Mouse (Mus musculus) embryonic stem cell, embryonic (primary cell): ENCODE measurements around the gene Jarid2.
"Not testable (repeated sequence)": the region's sequence is repeated elsewhere in the genome, so short reads cannot be mapped to it uniquely, and the experiment has no call there.

Experiments
- CTCF ChIA-PET, 4 experiments: fragments of 300-600 bp in 2 of 4; fragments of 350-600 bp in 2 of 4; sonication (Branson Sonifier 250); formaldehyde crosslinking; loops; one replicate each; lab custom pipeline; 2022; ENCODE audit warnings: inconsistent platforms in 2 of 4; lab: Charles Lee
- POLR2A ChIA-PET, 4 experiments: fragments of 300-600 bp in 2 of 4; fragments of 350-600 bp in 2 of 4; sonication (Branson Sonifier 250); formaldehyde crosslinking; loops; one replicate each; lab custom pipeline; 2022; ENCODE audit warnings: antibody characterized with exemption in 4 of 4, inconsistent platforms in 1 of 4; lab: Charles Lee

The Jarid2 gene

GRCm38 (mm10) chr13:44718465-44718864 lies 10.8 kb upstream of the Jarid2 start:
- POLR2A ChIA-PET = interaction anchor here (0.6 to 8.6 kb wide), 23 partner anchors 9 to 703 kb away, joined by 3 to 241 read pairs (median 4); partner anchors contain the start of gene Jarid2 (in 2 of the 4)
- CTCF ChIA-PET = interaction anchor here in 1 of 4 experiments (1.5 kb wide), 1 partner anchor 15 kb away, joined by 3 read pairs; no protein-coding TSS in a partner anchor

GRCm38 (mm10) chr13:44720094-44720493 lies 9.2 kb upstream of the Jarid2 start:
- POLR2A ChIA-PET = interaction anchor here in 3 of 4 experiments (0.9 to 8.6 kb wide), 7 partner anchors 9 to 141 kb away, joined by 3 to 241 read pairs (median 22); partner anchors contain the start of gene Jarid2 (in 1 of the 3)
- CTCF ChIA-PET = no interaction called here

GRCm38 (mm10) chr13:44721891-44722547 lies 7.3 kb upstream of the Jarid2 start:
- ChIA-PET POLR2A (interaction anchor here (0.6 to 8.6 kb wide), 52 partner anchors 9 to 986 kb away, joined by 3 to 241 read pairs (median 5); no protein-coding TSS in a partner anchor), CTCF (no interaction called here)

GRCm38 (mm10) chr13:44723522-44723921 lies 5.8 kb upstream of the Jarid2 start:
- CTCF ChIA-PET = not testable (repeated sequence)
- POLR2A ChIA-PET = interaction anchor here in 2 of 4 experiments (0.7 to 6.5 kb wide), 6 partner anchors 9 to 429 kb away, joined by 3 to 148 read pairs (median 4); no protein-coding TSS in a partner anchor

- CTCF ChIA-PET = interaction anchor here in 1 of 4 experiments (0.6 kb wide), 1 partner anchor 467 kb away, joined by 3 read pairs; no protein-coding TSS in a partner anchor
- POLR2A ChIA-PET = interaction anchor here (0.5 to 6.5 kb wide), 29 partner anchors 8 to 1032 kb away, joined by 3 to 148 read pairs (median 5); no protein-coding TSS in a partner anchor
Measured at GRCm38 (mm10) chr13:44728145-44728880, 961 bp upstream of the Jarid2 start.

GRCm38 (mm10) chr13:44730146-44730864 lies 1.0 kb downstream of the Jarid2 start:
- POLR2A ChIA-PET = interaction anchor here (0.6 to 14.7 kb wide), 39 partner anchors 8 to 1720 kb away, joined by 3 to 353 read pairs (median 5); partner anchors contain the start of genes Cd83 (in 1 of the 4) and Dtnbp1 (in 1 of the 4)
- CTCF ChIA-PET = no interaction called here

- ChIA-PET POLR2A (interaction anchor here (0.6 to 14.7 kb wide), 47 partner anchors 7 to 1720 kb away, joined by 3 to 353 read pairs (median 4); partner anchors contain the start of genes Cd83 (in 1 of the 4) and Dtnbp1 (in 1 of the 4)), CTCF (interaction anchor here in 2 of 4 experiments (0.6 to 1.6 kb wide), 2 partner anchors 21 to 171 kb away, joined by 3 to 4 read pairs; no protein-coding TSS in a partner anchor)
Measured at GRCm38 (mm10) chr13:44730939-44731551, 1.8 kb downstream of the Jarid2 start.

- CTCF ChIA-PET = interaction anchor here in 2 of 4 experiments (0.7 to 1.6 kb wide), 2 partner anchors 20 to 1247 kb away, joined by 4 read pairs; no protein-coding TSS in a partner anchor
- POLR2A ChIA-PET = interaction anchor here (0.6 to 14.7 kb wide), 29 partner anchors 8 to 322 kb away, joined by 3 to 353 read pairs (median 7); no protein-coding TSS in a partner anchor
Measured at GRCm38 (mm10) chr13:44731727-44732441, 2.6 kb downstream of the Jarid2 start.

- ChIA-PET CTCF (interaction anchor here in 3 of 4 experiments (0.5 to 1.6 kb wide), 3 partner anchors 20 to 1248 kb away, joined by 3 to 4 read pairs (median 4); no protein-coding TSS in a partner anchor), POLR2A (interaction anchor here (0.6 to 14.7 kb wide), 38 partner anchors 8 to 1225 kb away, joined by 3 to 353 read pairs (median 5); no protein-coding TSS in a partner anchor)
Measured at GRCm38 (mm10) chr13:44732442-44732974, 3.2 kb downstream of the Jarid2 start.

- POLR2A ChIA-PET = interaction anchor here (0.5 to 14.7 kb wide), 46 partner anchors 8 to 1225 kb away, joined by 3 to 353 read pairs (median 6); no protein-coding TSS in a partner anchor
- CTCF ChIA-PET = interaction anchor here in 2 of 4 experiments (0.5 to 1.9 kb wide), 5 partner anchors 10 to 1015 kb away, joined by 3 to 7 read pairs (median 3); no protein-coding TSS in a partner anchor
Measured at GRCm38 (mm10) chr13:44733036-44733372, 3.7 kb downstream of the Jarid2 start.

- POLR2A ChIA-PET = interaction anchor here (0.5 to 14.7 kb wide), 76 partner anchors 7 to 1954 kb away, joined by 3 to 353 read pairs (median 4); no protein-coding TSS in a partner anchor
- CTCF ChIA-PET = interaction anchor here (0.6 to 1.9 kb wide), 18 partner anchors 9 to 1224 kb away, joined by 3 to 12 read pairs (median 3); no protein-coding TSS in a partner anchor
Measured at GRCm38 (mm10) chr13:44733373-44734111, 4.3 kb downstream of the Jarid2 start.

- ChIA-PET CTCF (interaction anchor here (0.6 to 1.9 kb wide), 13 partner anchors 8 to 1224 kb away, joined by 3 to 12 read pairs (median 3); no protein-coding TSS in a partner anchor), POLR2A (interaction anchor here (0.6 to 14.7 kb wide), 69 partner anchors 10 to 1955 kb away, joined by 3 to 353 read pairs (median 4); no protein-coding TSS in a partner anchor)
Measured at GRCm38 (mm10) chr13:44734441-44734840, 5.2 kb downstream of the Jarid2 start.

- POLR2A ChIA-PET = interaction anchor here (0.6 to 14.7 kb wide), 40 partner anchors 10 to 266 kb away, joined by 3 to 353 read pairs (median 5); no protein-coding TSS in a partner anchor
- CTCF ChIA-PET = interaction anchor here in 1 of 4 experiments (1.9 kb wide), 1 partner anchor 8 kb away, joined by 7 read pairs; no protein-coding TSS in a partner anchor
Measured at GRCm38 (mm10) chr13:44735088-44735690, 5.9 kb downstream of the Jarid2 start.

GRCm38 (mm10) chr13:44737297-44737696 lies 8.0 kb downstream of the Jarid2 start:
- POLR2A ChIA-PET = interaction anchor here in 2 of 4 experiments (0.6 to 14.7 kb wide), 11 partner anchors 9 to 68 kb away, joined by 3 to 353 read pairs (median 4); no protein-coding TSS in a partner anchor
- CTCF ChIA-PET = interaction anchor here in 1 of 4 experiments (0.6 kb wide), 1 partner anchor 771 kb away, joined by 9 read pairs; no protein-coding TSS in a partner anchor
